In genomic region chr9:41675656-41676055, GRCm38 (mm10) we compare ENCODE assay signal across 28 mouse cellular contexts.
DNase-seq lines count a peak whose midpoint lies in the region; ATAC-seq and TF ChIP-seq lines count a peak whose summit lies in the region.
"Had no signal": no experiment of that assay in that cellular context is flagged by ENCODE, and none has a peak within 500 bp of the region (broad histone marks: within the 10 kb centered on the region; RNA-seq: fewer than 3 reads in every experiment).

No protein-coding gene starts in this region.

- 55% methylated on average over 2 of the region's 2 CpGs for WGBS in kidney, adult 2 months
- WGBS in kidney, embryonic 15.5 days = 87% methylated on average over 2 of the region's 2 CpGs

- no peak overlapping the region for H3K9ac ChIP-seq in kidney, embryonic 15.5 days
- H3K9ac ChIP-seq: embryonic facial prominence, embryonic 15.5 days; forebrain, embryonic 13.5 days; heart, embryonic 15.5 days; hindbrain, embryonic 12.5 days; intestine, embryonic 15.5 days; liver, embryonic 14.5 days; neural tube, embryonic 15.5 days had no signal

- TF ChIP-seq POLR2A in kidney, adult 2 months (IDR thresholded peaks at IDR 0.05; ENCODE audit: low read depth, low read length) = no peak

- TF ChIP-seq CTCF in kidney, adult 2 months (conservative IDR thresholded peaks at IDR 0.05; ENCODE audit: insufficient read depth, insufficient read length, low read depth, low read length) = no peak
- TF ChIP-seq CTCF in layer of hippocampus, adult 2 months (conservative IDR thresholded peaks at IDR 0.05) = no peak

- DNase-seq in cerebellum, postnatal 25 days = peak; percentile 5
- DNase-seq in cerebellum, adult 11 months = no peak
- DNase-seq in kidney, adult 2 months = peak; percentile 53
- DNase-seq in fat pad, adult 2 months (ENCODE audit: extremely low read depth, low read depth, low spot score) = peak; percentile 36
- peak; percentile 22 for DNase-seq in kidney, postnatal 10 days
- no peak for DNase-seq in layer of hippocampus, adult 2 months (ENCODE audit: low spot score in 2 of 2)
- no peak for DNase-seq in gastrocnemius, adult 18-20 months (ENCODE audit: low spot score)
- DNase-seq: adrenal gland, postnatal 25 days; B cell, adult 2 months; cerebellum, adult 18-20 months; gastrocnemius, postnatal 14 days; heart, postnatal 36 days; liver; lung, adult 2 months; lung, postnatal 10 days; midbrain, embryonic 14.5 days; retina, postnatal 1 day; right cerebral cortex, postnatal 14 days had no signal

- H3K9me3 ChIP-seq in kidney, embryonic 15.5 days (replicated peaks) = no peaks in the 10 kb centered on the region
- H3K9me3 ChIP-seq: embryonic facial prominence, embryonic 15.5 days; forebrain, embryonic 13.5 days; heart, embryonic 10.5 days; heart, embryonic 15.5 days; hindbrain, embryonic 12.5 days; intestine, embryonic 15.5 days; neural tube, embryonic 15.5 days had no signal

- H3K4me1 ChIP-seq in kidney, adult 2 months (ENCODE audit: control insufficient read depth, insufficient read depth, low read length) = no peaks in the 10 kb centered on the region
- no peaks in the 10 kb centered on the region for H3K4me1 ChIP-seq in kidney, embryonic 15.5 days
- H3K4me1 ChIP-seq: embryonic facial prominence, embryonic 15.5 days; heart, embryonic 10.5 days; heart, embryonic 15.5 days; hindbrain, embryonic 12.5 days; intestine, embryonic 15.5 days had no signal

- no peak overlapping the region for H3K4me2 ChIP-seq in kidney, embryonic 15.5 days
- H3K4me2 ChIP-seq: embryonic facial prominence, embryonic 15.5 days; forebrain, embryonic 13.5 days; heart, embryonic 15.5 days; hindbrain, embryonic 12.5 days; intestine, embryonic 15.5 days; neural tube, embryonic 15.5 days had no signal

- H3K27me3 ChIP-seq in kidney, adult 2 months (replicated peaks; ENCODE audit: control insufficient read depth, insufficient read depth, low read length) = no peaks in the 10 kb centered on the region
- no peaks in the 10 kb centered on the region for H3K27me3 ChIP-seq in kidney, embryonic 15.5 days
- H3K27me3 ChIP-seq: embryonic facial prominence, embryonic 15.5 days; forebrain, embryonic 13.5 days; heart, embryonic 15.5 days; hindbrain, embryonic 12.5 days; intestine, embryonic 15.5 days; neural tube, embryonic 15.5 days had no signal

- H3K4me3 ChIP-seq in kidney, adult 2 months (ENCODE audit: insufficient read depth, low read depth, low read length) = no peak overlapping the region
- no peak overlapping the region for H3K4me3 ChIP-seq in kidney, embryonic 15.5 days (replicated peaks)
- no peak overlapping the region for H3K4me3 ChIP-seq in layer of hippocampus, adult 2 months
- H3K4me3 ChIP-seq: embryonic facial prominence, embryonic 15.5 days; forebrain, embryonic 13.5 days; heart, embryonic 10.5 days; heart, embryonic 15.5 days; hindbrain, embryonic 12.5 days; intestine, embryonic 15.5 days; neural tube, embryonic 15.5 days had no signal

- no peak overlapping the region for H3K27ac ChIP-seq in kidney, adult 2 months (ENCODE audit: insufficient read depth, low read depth, low read length)
- no peak overlapping the region for H3K27ac ChIP-seq in kidney, embryonic 15.5 days
- no peak overlapping the region for H3K27ac ChIP-seq in layer of hippocampus, adult 2 months
- H3K27ac ChIP-seq: embryonic facial prominence, embryonic 15.5 days; forebrain, embryonic 13.5 days; heart, embryonic 10.5 days; heart, embryonic 15.5 days; hindbrain, embryonic 12.5 days; hindbrain, postnatal 0 days; intestine, embryonic 15.5 days; liver, embryonic 14.5 days; neural tube, embryonic 15.5 days had no signal

- no peaks in the 10 kb centered on the region for H3K36me3 ChIP-seq in kidney, adult 2 months (ENCODE audit: control insufficient read depth, insufficient read depth, low read length)
- H3K36me3 ChIP-seq in kidney, embryonic 15.5 days = no peaks in the 10 kb centered on the region
- H3K36me3 ChIP-seq: embryonic facial prominence, embryonic 15.5 days; heart, embryonic 10.5 days; heart, embryonic 15.5 days; hindbrain, embryonic 12.5 days; intestine, embryonic 15.5 days; neural tube, embryonic 15.5 days had no signal

- ATAC-seq in kidney, embryonic 15.5 days (replicated peaks; ENCODE audit: low FRiP score) = no peak
- ATAC-seq: forebrain, embryonic 13.5 days; hindbrain, postnatal 0 days; intestine, embryonic 15.5 days had no signal

Comparison
In these comparisons a context has a peak if more than half of its experiments do, and no peak if none do; other contexts are left out.
1. DNase-seq: peak in cerebellum, postnatal 25 days (2 of 2), kidney, adult 2 months (single experiment), fat pad, adult 2 months (single experiment) and kidney, postnatal 10 days (single experiment); none in cerebellum, adult 11 months (single experiment), layer of hippocampus, adult 2 months (0 of 2) and gastrocnemius, adult 18-20 months (single experiment).